Mouse (Mus musculus) limb, embryonic 13.5 days (tissue): Measurements from ENCODE around the gene Tgfbrap1. TPM values are rescaled to one million over a fixed set of nuclear protein-coding genes. Genes with fewer than 3 reads are reported as not detected.
A peak's percentile ranks its signal among the peaks of the same experiment; 100 is the strongest.

Source experiments
- ATAC-seq: fragments of 200-750 bp; cut with Nextera tagmentation; 2 replicates; pipeline ENCODE4 v1.8.0; 2017; ENCODE audit warnings: low read depth, moderate number of reproducible peaks, moderate TSS enrichment; ENCODE audit not compliant: low FRiP score
- H3K27ac ChIP-seq: fragments of 300-500 bp; sonication (generic); 2 replicates; pipeline ENCODE4 v1.5.1; 2015; ENCODE audit warnings: inconsistent platforms, mild to moderate bottlenecking, moderate library complexity
- H3K27me3 ChIP-seq: fragments of 300-500 bp; sonication (generic); 2 replicates; pipeline ENCODE4 v1.6.1; 2015; ENCODE audit warnings: mild to moderate bottlenecking, inconsistent platforms
- H3K36me3 ChIP-seq: fragments of 300-500 bp; sonication (generic); 2 replicates; pipeline ENCODE4 v1.6.1; 2015; ENCODE audit warnings: inconsistent platforms, mild to moderate bottlenecking, moderate library complexity
- H3K4me1 ChIP-seq: fragments of 300-500 bp; sonication (generic); 2 replicates; pipeline ENCODE4 v1.6.1; 2015; ENCODE audit warnings: inconsistent platforms
- H3K4me2 ChIP-seq: fragments of 300-500 bp; sonication (generic); replicated peaks from 2 replicates; pipeline ENCODE4 v1.6.1; 2015; ENCODE audit warnings: inconsistent platforms, mild to moderate bottlenecking, moderate library complexity
- H3K4me3 ChIP-seq: fragments of 300-500 bp; sonication (generic); 2 replicates; pipeline ENCODE4 v1.5.1; 2015; ENCODE audit warnings: moderate library complexity, mild to moderate bottlenecking, inconsistent platforms
- H3K9ac ChIP-seq: fragments of 300-500 bp; sonication (generic); 2 replicates; pipeline ENCODE4 v1.6.1; 2015; ENCODE audit warnings: mild to moderate bottlenecking, inconsistent platforms
- H3K9me3 ChIP-seq: fragments of 300-500 bp; sonication (generic); 2 replicates; pipeline ENCODE4 v1.6.1; 2016; ENCODE audit warnings: inconsistent platforms
- WGBS: fragments of 180-500 bp; shearing (Covaris S2); methylation state at CpG from one replicate; pipeline ENCODE4 v1.1.7; 2015; 5-methylcytosine and 5-hydroxymethylcytosine counted together
- polyA plus RNA-seq: library from polyadenylated mRNA; unstranded; fragments of >200 nt; fragmentation: Nextera tagmentation; extraction: Ambion mirVana; gene quantifications from 2 replicates; pipeline ENCODE4 v1.2.1, GENCODE M21; 2015

Tgfbrap1 gene
- 10.3 and 12.2 TPM in 2 replicates for polyA plus RNA-seq

- H3K4me2 ChIP-seq: peak within 1 kb of the TSS; percentile 81
- peak within 1 kb of the TSS; percentile 94 for H3K9ac ChIP-seq
- H3K27me3 ChIP-seq: no peaks in the 10 kb centered on the region
- peak; percentile 96 for ATAC-seq
- H3K9me3 ChIP-seq: no peaks in the 10 kb centered on the region
- under 1% methylated on average over 57 of the region's 57 CpGs for WGBS
- peak within 1 kb of the TSS; percentile 96 for H3K4me3 ChIP-seq
- H3K27ac ChIP-seq: peak within 1 kb of the TSS; percentile 99
- peaks cover 7% of the 10 kb centered on the region for H3K4me1 ChIP-seq
- H3K36me3 ChIP-seq: peaks cover 28% of the 10 kb centered on the region
Measured at GRCm38 (mm10) chr1:43098031-43098984, at the start of gene Tgfbrap1, which contains the start of gene AI597479. Gene Tgfbrap1 (minus strand): TSS chr1:43098637. Gene AI597479 (plus strand): TSS chr1:43098710.

- no peaks in the 10 kb centered on the region for H3K9me3 ChIP-seq
- WGBS: 58% methylated on average over 2 of the region's 2 CpGs
- no peak for ATAC-seq
- H3K36me3 ChIP-seq: peaks cover 4% of the 10 kb centered on the region; the same call in 1 of the 2 replicates
- no peak overlapping the region for H3K9ac ChIP-seq
- H3K4me3 ChIP-seq: no peak overlapping the region
- no peak overlapping the region for H3K27ac ChIP-seq
- H3K4me1 ChIP-seq: no peaks in the 10 kb centered on the region
- H3K27me3 ChIP-seq: no peaks in the 10 kb centered on the region
- no peak overlapping the region for H3K4me2 ChIP-seq
Measured at GRCm38 (mm10) chr1:43147474-43147873, 49.0 kb upstream of the Tgfbrap1 start.

- H3K9ac ChIP-seq: no peak overlapping the region
- no peak for ATAC-seq
Measured at GRCm38 (mm10) chr1:43145388-43145787, 47.0 kb upstream of the Tgfbrap1 start.

GRCm38 (mm10) chr1:43144338-43144906, 46.0 kb upstream of the Tgfbrap1 start:
- H3K36me3 ChIP-seq: peaks cover 4% of the 10 kb centered on the region; the same call in 1 of the 2 replicates
- no peaks in the 10 kb centered on the region for H3K9me3 ChIP-seq
- no peak overlapping the region for H3K9ac ChIP-seq
- no peak for ATAC-seq
- no peaks in the 10 kb centered on the region for H3K27me3 ChIP-seq
- H3K4me3 ChIP-seq: no peak overlapping the region
- WGBS: 84% methylated on average over 8 of the region's 8 CpGs
- H3K4me1 ChIP-seq: no peaks in the 10 kb centered on the region
- H3K27ac ChIP-seq: no peak overlapping the region
- H3K4me2 ChIP-seq: no peak overlapping the region

More at GRCm38 (mm10) chr1:43145388-43145787, 47.0 kb upstream of the Tgfbrap1 start:
- Histone ChIP-seq H3K36me3 (peaks cover 4% of the 10 kb centered on the region; the same call in 1 of the 2 replicates), H3K4me2 (no peak overlapping the region), H3K9me3 (no peaks in the 10 kb centered on the region), H3K4me1 (no peaks in the 10 kb centered on the region), H3K4me3 (no peak overlapping the region), H3K27ac (no peak overlapping the region), H3K27me3 (no peaks in the 10 kb centered on the region)
- 80% methylated on average over 6 of the region's 6 CpGs for WGBS

- Histone ChIP-seq H3K4me2 (no peak overlapping the region), H3K4me3 (no peak overlapping the region), H3K9me3 (no peaks in the 10 kb centered on the region), H3K4me1 (no peaks in the 10 kb centered on the region), H3K27me3 (no peaks in the 10 kb centered on the region), H3K9ac (no peak overlapping the region), H3K36me3 (peaks cover 2% of the 10 kb centered on the region; the same call in 1 of the 2 replicates), H3K27ac (no peak overlapping the region)
- WGBS: 92% methylated on average over 4 of the region's 4 CpGs
- no peak for ATAC-seq
Measured at GRCm38 (mm10) chr1:43143791-43144190, 45.4 kb upstream of the Tgfbrap1 start.

GRCm38 (mm10) chr1:43143284-43143683, 44.8 kb upstream of the Tgfbrap1 start:
- 76% methylated on average over 4 of the region's 4 CpGs for WGBS
- H3K27me3 ChIP-seq: no peaks in the 10 kb centered on the region

GRCm38 (mm10) chr1:43142849-43143248, 44.4 kb upstream of the Tgfbrap1 start:
- Histone ChIP-seq H3K4me2 (no peak overlapping the region), H3K36me3 (0 out of 2 replicates have a peak, but pooled peaks cover 2% of the 10 kb centered on the region), H3K4me3 (no peak overlapping the region), H3K9me3 (no peaks in the 10 kb centered on the region), H3K9ac (no peak overlapping the region), H3K4me1 (no peaks in the 10 kb centered on the region), H3K27ac (no peak overlapping the region), H3K27me3 (no peaks in the 10 kb centered on the region)
- 73% methylated on average over 6 of the region's 6 CpGs for WGBS
- no peak for ATAC-seq

More at GRCm38 (mm10) chr1:43143284-43143683, 44.8 kb upstream of the Tgfbrap1 start:
- Histone ChIP-seq H3K4me2 (no peak overlapping the region), H3K36me3 (peaks cover 2% of the 10 kb centered on the region; the same call in 1 of the 2 replicates), H3K9me3 (no peaks in the 10 kb centered on the region), H3K27ac (no peak overlapping the region), H3K4me1 (no peaks in the 10 kb centered on the region), H3K9ac (no peak overlapping the region), H3K4me3 (no peak overlapping the region)
- no peak for ATAC-seq

GRCm38 (mm10) chr1:43141555-43141961, 43.1 kb upstream of the Tgfbrap1 start:
- ATAC-seq: no peak
- 80% methylated on average over 11 of the region's 11 CpGs for WGBS

GRCm38 (mm10) chr1:43139587-43140266, 41.3 kb upstream of the Tgfbrap1 start:
- H3K27me3 ChIP-seq: no peaks in the 10 kb centered on the region
- no peak overlapping the region for H3K4me2 ChIP-seq
- no peak overlapping the region for H3K9ac ChIP-seq
- peak; percentile 73 for ATAC-seq
- H3K36me3 ChIP-seq: peaks cover 13% of the 10 kb centered on the region
- no peak overlapping the region for H3K4me3 ChIP-seq
- no peaks in the 10 kb centered on the region for H3K4me1 ChIP-seq
- H3K27ac ChIP-seq: no peak overlapping the region
- no peaks in the 10 kb centered on the region for H3K9me3 ChIP-seq
- WGBS: 52% methylated on average over 8 of the region's 8 CpGs

More at GRCm38 (mm10) chr1:43141555-43141961, 43.1 kb upstream of the Tgfbrap1 start:
- H3K4me1 ChIP-seq: no peaks in the 10 kb centered on the region
- no peak overlapping the region for H3K4me2 ChIP-seq
- no peak overlapping the region for H3K9ac ChIP-seq
- H3K4me3 ChIP-seq: no peak overlapping the region
- H3K36me3 ChIP-seq: peaks cover 9% of the 10 kb centered on the region
- H3K27me3 ChIP-seq: no peaks in the 10 kb centered on the region
- no peaks in the 10 kb centered on the region for H3K9me3 ChIP-seq
- H3K27ac ChIP-seq: no peak overlapping the region

- WGBS: 73% methylated on average over 15 of the region's 15 CpGs
- ATAC-seq: no peak
- Histone ChIP-seq H3K4me2 (no peak overlapping the region), H3K4me3 (no peak overlapping the region), H3K9ac (no peak overlapping the region), H3K27me3 (no peaks in the 10 kb centered on the region), H3K4me1 (no peaks in the 10 kb centered on the region), H3K36me3 (peaks cover 13% of the 10 kb centered on the region), H3K9me3 (no peaks in the 10 kb centered on the region), H3K27ac (no peak overlapping the region)
Measured at GRCm38 (mm10) chr1:43138268-43138812, 39.9 kb upstream of the Tgfbrap1 start.

GRCm38 (mm10) chr1:43137334-43137733, 38.9 kb upstream of the Tgfbrap1 start:
- Histone ChIP-seq H3K27ac (no peak overlapping the region), H3K36me3 (peaks cover 13% of the 10 kb centered on the region), H3K4me1 (no peaks in the 10 kb centered on the region), H3K4me2 (no peak overlapping the region), H3K9me3 (no peaks in the 10 kb centered on the region), H3K9ac (no peak overlapping the region), H3K27me3 (no peaks in the 10 kb centered on the region), H3K4me3 (no peak overlapping the region)
- WGBS: 64% methylated on average over 5 of the region's 5 CpGs
- ATAC-seq: no peak
